Mouse (Mus musculus) cerebellum, postnatal 36 days (tissue): ENCODE measurements at regions not wholly inside any gene's neighbourhood (a gene's known extent, or its start where the extent isn't known, plus 50 kb on each side); places are given as distances from the start of the nearest gene placed in this dataset.

ENCODE experiments used
- DNase-seq, 2 experiments: peaks; one replicate each; pipeline ENCODE4 v3.0.0; 2021 to 2022; ENCODE audit warnings: mixed read lengths in 2 of 2

- no peak for DNase-seq
Observed at GRCm38 (mm10) chr8:44765677-44766076, 169.6 kb upstream of the Fat1 start.

- no peak for DNase-seq
Observed at GRCm38 (mm10) chr8:44766111-44766873, 169.0 kb upstream of the Fat1 start.

- DNase-seq, result no peak
Observed at GRCm38 (mm10) chr8:44767271-44767670, 168.0 kb upstream of the Fat1 start.

GRCm38 (mm10) chr8:44779212-44779611 lies 156.0 kb upstream of the Fat1 start:
- no peak for DNase-seq

- DNase-seq, result no peak
Observed at GRCm38 (mm10) chr8:44782421-44782820, 152.8 kb upstream of the Fat1 start.

- DNase-seq, result no peak
Observed at GRCm38 (mm10) chr8:44785161-44785560, 150.1 kb upstream of the Fat1 start.

GRCm38 (mm10) chr8:44786740-44787139 lies 148.5 kb upstream of the Fat1 start:
- DNase-seq, result no peak

GRCm38 (mm10) chr8:44788290-44788689 lies 147.0 kb upstream of the Fat1 start:
- no peak for DNase-seq

GRCm38 (mm10) chr8:44799513-44799912 lies 135.7 kb upstream of the Fat1 start:
- no peak for DNase-seq

GRCm38 (mm10) chr8:44800827-44801273 lies 134.4 kb upstream of the Fat1 start:
- DNase-seq, result no peak

- DNase-seq, result no peak
Observed at GRCm38 (mm10) chr8:44801604-44802206, 133.5 kb upstream of the Fat1 start.

GRCm38 (mm10) chr8:44802331-44802730 lies 132.9 kb upstream of the Fat1 start:
- no peak for DNase-seq

GRCm38 (mm10) chr8:44804414-44805178 lies 130.7 kb upstream of the Fat1 start:
- DNase-seq, result no peak

GRCm38 (mm10) chr8:44805179-44805815 lies 129.9 kb upstream of the Fat1 start:
- DNase-seq, result no peak

GRCm38 (mm10) chr8:44812360-44812759 lies 122.9 kb upstream of the Fat1 start:
- DNase-seq, result no peak

GRCm38 (mm10) chr8:44817532-44818157 lies 117.6 kb upstream of the Fat1 start:
- DNase-seq, result peak; percentile 38 to 44

GRCm38 (mm10) chr8:44819270-44819669 lies 116.0 kb upstream of the Fat1 start:
- DNase-seq, result no peak

- no peak for DNase-seq
Observed at GRCm38 (mm10) chr8:44819691-44820090, 115.6 kb upstream of the Fat1 start.

- DNase-seq, result no peak
Observed at GRCm38 (mm10) chr8:44825183-44825757, 110.0 kb upstream of the Fat1 start.

GRCm38 (mm10) chr8:44826936-44827335 lies 108.3 kb upstream of the Fat1 start:
- peak; percentile 28 to 43 for DNase-seq

GRCm38 (mm10) chr8:44828026-44828425 lies 107.2 kb upstream of the Fat1 start:
- DNase-seq, result no peak

- DNase-seq, result no peak
Observed at GRCm38 (mm10) chr8:44838431-44838830, 96.8 kb upstream of the Fat1 start.
